Comparison of ENCODE assay signal across 11 mouse cellular contexts in genomic region chr13:29759691-29760467, GRCm38 (mm10).
DNase-seq lines count a peak whose midpoint lies in the region; ATAC-seq lines count a peak whose summit lies in the region.
"Had no signal": no experiment of that assay in that cellular context is flagged by ENCODE, and none has a peak within 500 bp of the region (broad histone marks: within the 10 kb centered on the region; RNA-seq: fewer than 3 reads in every experiment).

No protein-coding gene starts in this region.

- peak overlapping the region; percentile 75 for H3K27ac ChIP-seq in forebrain, embryonic 16.5 days (ENCODE audit: low read length)
- peak overlapping the region; percentile 55; the same call in 1 of the 2 replicates for H3K27ac ChIP-seq in limb, embryonic 13.5 days
- H3K27ac ChIP-seq: heart, embryonic 13.5 days had no signal

- peak; percentile 29 for DNase-seq in layer of hippocampus, adult 11-12 months (ENCODE audit: low spot score)
- DNase-seq in layer of hippocampus, adult 9-10 months (ENCODE audit: low spot score): no peak
- DNase-seq in cerebellum, adult 8-10 months: peak; percentile 85
- DNase-seq in thymus, postnatal 14 days: no peak
- DNase-seq in left cerebral cortex, postnatal 10 days (ENCODE audit: extremely low spot score in 1 of 2, low spot score in 2 of 2): no peak
- no peak for DNase-seq in thymus, postnatal 0 days (ENCODE audit: low spot score)
- DNase-seq: kidney, adult 18-20 months had no signal

- intact Hi-C loops in left cerebral cortex, postnatal 10 days (cut with DNase I): no loop called here

- no peaks in the 10 kb centered on the region for H3K9me3 ChIP-seq in forebrain, embryonic 16.5 days (ENCODE audit: control insufficient read depth, low read length)
- H3K9me3 ChIP-seq in limb, embryonic 13.5 days: no peaks in the 10 kb centered on the region
- H3K9me3 ChIP-seq: heart, embryonic 13.5 days had no signal

- no peak overlapping the region for H3K9ac ChIP-seq in forebrain, embryonic 16.5 days (replicated peaks; ENCODE audit: low read depth, low read length)
- no peak overlapping the region for H3K9ac ChIP-seq in limb, embryonic 13.5 days
- H3K9ac ChIP-seq: heart, embryonic 13.5 days had no signal

- H3K27me3 ChIP-seq in forebrain, embryonic 16.5 days (replicated peaks; ENCODE audit: control insufficient read depth, insufficient read depth, low read length): no peaks in the 10 kb centered on the region
- no peaks in the 10 kb centered on the region for H3K27me3 ChIP-seq in limb, embryonic 13.5 days
- H3K27me3 ChIP-seq: heart, embryonic 13.5 days had no signal

- ATAC-seq in forebrain, embryonic 16.5 days: peak; percentile 92
- ATAC-seq in limb, embryonic 13.5 days (ENCODE audit: low FRiP score, low read depth): no peak

- H3K36me3 ChIP-seq in forebrain, embryonic 16.5 days (ENCODE audit: control insufficient read depth, insufficient read depth): no peaks in the 10 kb centered on the region
- H3K36me3 ChIP-seq in limb, embryonic 13.5 days: no peaks in the 10 kb centered on the region
- H3K36me3 ChIP-seq: heart, embryonic 13.5 days had no signal

- WGBS in forebrain, embryonic 16.5 days: 47% methylated on average over 5 of the region's 5 CpGs
- WGBS in limb, embryonic 13.5 days: 67% methylated on average over 5 of the region's 5 CpGs

- H3K4me3 ChIP-seq in forebrain, embryonic 16.5 days (replicated peaks; ENCODE audit: low read length): no peak overlapping the region
- H3K4me3 ChIP-seq in limb, embryonic 13.5 days: no peak overlapping the region
- H3K4me3 ChIP-seq: heart, embryonic 13.5 days had no signal

- H3K4me1 ChIP-seq in forebrain, embryonic 16.5 days (replicated peaks; ENCODE audit: control insufficient read depth, insufficient read depth, low read length): peaks cover 15% of the 10 kb centered on the region
- peaks cover 27% of the 10 kb centered on the region for H3K4me1 ChIP-seq in limb, embryonic 13.5 days

- H3K4me2 ChIP-seq in forebrain, embryonic 16.5 days (ENCODE audit: low read length): no peak overlapping the region
- no peak overlapping the region for H3K4me2 ChIP-seq in limb, embryonic 13.5 days (replicated peaks)
- H3K4me2 ChIP-seq: heart, embryonic 13.5 days; liver, embryonic 11.5 days had no signal

Comparison
In these comparisons a context has a peak if more than half of its experiments do, and no peak if none do; other contexts are left out.
1. DNase-seq: peak in layer of hippocampus, adult 11-12 months (single experiment) and cerebellum, adult 8-10 months (single experiment); none in layer of hippocampus, adult 9-10 months (single experiment), thymus, postnatal 14 days (single experiment), left cerebral cortex, postnatal 10 days (0 of 2) and thymus, postnatal 0 days (single experiment).